Mouse (Mus musculus): ENCODE measurements at regions not wholly inside any gene's neighbourhood (a gene's known extent, or its start where the extent isn't known, plus 50 kb on each side); places are given as distances from the start of the nearest gene placed in this dataset.

GRCm38 (mm10) chr3:52929827-52930605, 87.0 kb downstream of the Cog6 start:
- DNase-seq = no peak

DNA sequence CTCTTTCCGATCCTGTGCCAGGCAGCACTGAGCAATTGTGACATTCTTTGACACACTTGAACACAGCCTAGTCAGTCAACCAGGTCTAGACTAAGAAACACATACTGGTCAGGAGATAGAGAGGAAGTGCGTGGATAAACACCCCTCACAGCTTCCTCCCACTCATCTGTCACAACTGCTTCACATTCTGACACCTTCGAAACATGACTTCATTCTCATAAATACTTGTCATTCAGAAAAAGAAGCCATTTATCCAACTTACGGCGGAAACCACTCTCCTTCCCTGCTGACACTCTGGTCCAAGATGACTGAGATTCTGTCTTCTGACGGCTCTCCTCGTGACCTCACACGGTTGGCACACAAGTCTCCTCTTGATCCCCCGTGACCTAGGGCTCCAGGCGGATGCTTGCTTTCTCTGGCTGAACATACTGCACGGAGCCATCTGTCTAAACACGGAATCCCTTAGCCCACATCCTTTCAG, 89.6 kb downstream of the Cog6 start:
- no peak for DNase-seq

DNA sequence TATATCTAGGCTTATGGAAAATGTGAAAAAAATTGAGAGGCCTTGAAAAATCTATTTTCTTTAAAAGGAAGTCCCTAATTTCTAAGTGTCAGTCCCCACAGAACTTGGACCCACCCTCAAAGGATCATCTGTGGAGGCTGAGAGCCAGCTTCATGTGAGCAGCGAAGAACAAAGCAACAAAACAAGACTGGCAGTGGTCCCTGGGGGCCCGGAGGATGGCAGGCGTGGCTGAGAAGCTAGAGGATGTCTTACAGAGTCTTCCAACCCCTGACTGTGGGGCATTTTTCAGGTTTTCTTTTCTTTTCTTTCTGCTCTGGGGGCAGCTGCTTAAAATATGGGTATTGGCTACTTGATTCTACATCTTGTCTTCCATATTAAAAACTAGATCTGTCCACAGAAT, 90.5 kb downstream of the Cog6 start:
- DNase-seq = no peak

DNA sequence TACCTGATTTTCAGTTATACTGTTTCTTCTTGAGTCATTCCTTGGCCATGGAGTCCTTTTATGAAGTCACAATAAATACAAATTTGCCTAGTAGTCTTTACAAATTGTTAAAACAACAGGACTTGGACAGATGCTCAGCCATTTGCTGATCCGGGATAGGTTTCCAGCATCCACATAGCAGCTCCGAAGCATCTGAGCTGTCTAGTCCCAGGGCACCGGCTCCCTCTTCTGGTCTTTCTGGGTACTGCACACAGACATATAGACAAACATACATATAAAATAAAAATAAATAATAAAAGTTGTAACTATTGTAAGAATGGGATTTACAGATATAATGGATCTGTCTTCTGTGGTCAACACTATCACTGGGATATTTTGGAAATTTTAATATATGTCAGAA, 91.8 kb downstream of the Cog6 start:
- peak; percentile 37 for DNase-seq

DNA sequence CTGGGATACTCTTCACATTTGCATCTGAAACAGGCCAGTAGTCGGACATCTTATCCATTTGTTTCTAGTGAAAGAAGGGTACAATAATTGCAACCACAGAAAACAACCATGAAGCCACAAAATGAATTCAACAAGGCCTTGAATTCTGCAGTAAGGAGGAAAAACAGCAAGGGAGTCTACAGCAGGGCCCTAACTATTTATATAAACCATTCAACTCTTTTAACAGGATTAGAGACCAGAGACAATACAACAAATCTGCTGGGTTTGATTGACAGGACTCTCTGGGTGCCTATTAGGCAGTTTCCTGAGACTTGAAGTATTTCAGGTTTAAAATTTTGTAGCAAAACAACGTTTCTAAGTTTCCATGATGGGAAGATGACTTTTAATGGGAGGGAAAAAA, 92.4 kb downstream of the Cog6 start:
- DNase-seq = no peak

GRCm38 (mm10) chr3:52923824-52924559, 93.0 kb downstream of the Cog6 start:
- DNase-seq = no peak

GRCm38 (mm10) chr3:52922411-52922810, 94.6 kb downstream of the Cog6 start:
- DNase-seq = no peak

DNA sequence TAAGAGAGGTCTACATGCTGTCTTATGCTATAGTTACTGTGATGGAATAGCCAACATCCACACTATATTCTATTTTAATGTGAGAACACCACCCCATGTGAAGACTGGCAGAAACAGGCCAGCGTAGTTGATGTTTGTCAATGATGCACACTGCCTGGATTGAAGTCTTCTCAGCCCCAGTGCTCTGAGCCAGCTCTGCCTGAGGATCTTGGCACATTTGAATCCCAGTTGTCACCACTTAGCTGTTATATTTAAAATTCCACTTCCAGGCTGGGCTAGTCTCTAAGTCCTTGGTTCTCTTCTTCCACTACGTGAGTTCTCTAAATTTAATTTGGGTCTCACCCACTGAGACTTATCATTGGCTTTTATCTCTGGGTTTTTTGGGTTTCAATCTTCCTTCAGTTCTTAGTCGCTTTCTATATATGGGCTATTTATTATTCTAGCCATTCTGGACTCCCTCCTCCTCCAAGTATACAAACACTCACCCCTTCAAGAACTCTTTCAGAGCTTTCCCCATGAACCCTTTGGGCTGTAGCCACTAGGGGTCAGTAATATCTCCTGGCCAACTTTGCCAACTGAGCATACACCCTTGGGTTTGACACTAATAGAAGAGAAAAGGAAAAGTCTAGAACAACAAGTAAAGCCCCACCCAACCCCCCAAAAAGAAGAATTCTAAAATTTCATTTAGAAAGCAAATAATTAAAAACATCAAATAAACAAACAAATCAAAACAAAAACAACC, 110.0 kb downstream of the Cog6 start:
- DNase-seq = no peak

- no peak for DNase-seq
Observed at GRCm38 (mm10) chr3:52904028-52904427, 113.0 kb downstream of the Cog6 start.

GRCm38 (mm10) chr3:52897665-52898064, 119.4 kb downstream of the Cog6 start:
- peak; percentile 71 for DNase-seq

- peak; percentile 52 for DNase-seq
Observed at GRCm38 (mm10) chr3:52896462-52896861, 120.6 kb downstream of the Cog6 start.

GRCm38 (mm10) chr3:52895751-52896150, 121.3 kb downstream of the Cog6 start:
- no peak for DNase-seq

DNA sequence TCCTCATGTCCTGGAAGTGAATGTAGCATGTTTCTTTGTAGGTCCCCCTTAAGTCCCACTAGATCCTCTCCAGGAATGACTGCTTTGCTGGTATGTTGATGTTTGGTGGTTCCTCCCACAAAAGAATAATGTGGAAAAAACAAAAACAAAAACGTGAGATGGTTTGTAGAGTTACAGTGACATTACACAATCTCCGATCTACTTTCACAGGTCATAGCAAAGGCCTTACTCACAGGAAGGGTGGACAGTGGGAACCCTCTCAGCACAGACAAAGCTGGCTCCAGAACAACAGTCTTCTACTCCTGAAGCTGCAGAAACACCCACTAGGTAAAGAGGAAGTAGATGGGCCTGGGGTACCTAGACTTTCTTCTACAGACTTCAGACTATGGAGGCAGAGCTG, 122.2 kb downstream of the Cog6 start:
- no peak for DNase-seq

- DNase-seq = no peak
Observed at GRCm38 (mm10) chr3:52889156-52889715, 127.8 kb downstream of the Cog6 start.

GRCm38 (mm10) chr3:52881981-52882380, 135.1 kb downstream of the Cog6 start:
- no peak for DNase-seq

DNA sequence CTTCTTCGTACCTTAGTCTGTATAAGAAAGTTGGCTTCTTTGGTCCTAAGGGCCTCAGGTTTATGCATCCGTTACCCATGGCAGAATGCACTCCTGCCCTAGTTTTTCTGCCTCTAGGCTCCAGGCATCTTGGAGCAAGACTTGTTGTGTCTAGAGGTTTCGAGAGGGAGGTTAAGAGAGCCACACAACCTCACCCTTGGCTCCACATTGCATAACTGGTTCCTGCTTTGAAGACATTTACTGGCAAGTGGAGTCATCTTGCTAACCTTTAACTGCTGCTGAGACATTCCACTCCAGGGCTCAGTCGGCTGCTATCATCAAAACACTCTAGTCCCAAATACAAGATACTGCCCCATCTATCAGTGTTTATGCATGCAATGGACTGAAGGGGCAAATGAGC, 135.9 kb downstream of the Cog6 start:
- DNase-seq = no peak

DNA sequence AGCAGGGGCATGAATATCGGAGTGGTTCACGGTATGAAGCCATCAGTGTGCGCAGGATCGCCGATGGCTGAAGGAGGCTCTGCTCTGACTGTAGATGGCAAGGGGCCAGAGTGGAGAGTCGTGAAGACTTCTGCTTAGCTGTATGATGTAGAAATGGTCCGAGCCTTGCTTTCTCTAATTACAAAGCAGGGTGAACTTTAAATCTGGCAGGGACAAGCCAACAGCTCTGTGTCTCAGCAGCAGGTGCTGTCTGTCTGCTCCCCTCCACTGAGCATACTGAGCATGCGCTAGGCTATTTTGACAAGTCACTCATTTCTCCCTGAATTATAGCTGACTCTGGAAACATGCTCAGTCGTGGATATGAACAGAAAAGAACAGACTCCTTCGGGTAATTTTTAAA, 137.3 kb downstream of the Cog6 start:
- no peak for DNase-seq

DNA sequence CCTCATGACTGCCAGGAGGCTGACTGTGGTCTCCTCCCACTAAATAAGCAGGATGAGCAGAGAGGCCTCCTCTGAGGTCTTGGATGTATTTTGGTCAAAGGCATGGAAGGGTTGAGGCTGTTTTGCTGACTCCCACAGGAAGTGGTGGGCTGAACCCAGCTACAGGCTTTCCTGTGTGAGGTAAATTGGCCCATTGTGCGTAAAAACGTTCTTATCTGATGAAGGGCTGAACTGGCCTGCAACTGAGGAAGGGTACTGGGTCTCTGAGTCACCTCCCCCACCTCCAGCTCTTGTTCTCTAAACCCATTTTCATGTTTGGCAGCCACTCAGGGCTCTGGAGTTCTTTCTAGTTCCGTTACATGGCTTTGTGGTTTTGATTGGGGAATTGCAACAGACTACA, 138.7 kb downstream of the Cog6 start:
- no peak for DNase-seq

GRCm38 (mm10) chr3:52872260-52872659, 144.8 kb downstream of the Cog6 start:
- no peak for DNase-seq

- no peak for DNase-seq
Observed at GRCm38 (mm10) chr3:52863146-52863849, 153.7 kb downstream of the Cog6 start.

GRCm38 (mm10) chr3:52862026-52862425, 155.0 kb downstream of the Cog6 start:
- no peak for DNase-seq

GRCm38 (mm10) chr3:52861538-52861937, 155.5 kb downstream of the Cog6 start:
- no peak for DNase-seq

- no peak for DNase-seq
Observed at GRCm38 (mm10) chr3:52859848-52860247, 157.2 kb downstream of the Cog6 start.

All from kidney, adult 9 months (tissue).